Mouse (Mus musculus) granulocyte monocyte progenitor cell, adult 5-6 weeks (primary cell): ENCODE measurements around the gene Ankle1. TPM values are rescaled to one million over a fixed set of nuclear protein-coding genes. Genes with fewer than 3 reads are reported as not detected.

Source experiments
- ATAC-seq: replicated peaks from 2 replicates; pipeline ENCODE4 v1.8.0; 2016; ENCODE audit warnings: mild to moderate bottlenecking, moderate TSS enrichment, inconsistent platforms; ENCODE audit not compliant: poor library complexity, severe bottlenecking
- total RNA-seq, 2 experiments: library from RNA; stranded (forward) in 1 of 2; stranded (reverse) in 1 of 2; fragments of 200-712, 200-1000 nt in 1 of 2; fragments of >200 nt in 1 of 2; fragmentation: Nextera tagmentation in 1 of 2; gene quantifications; 2 replicates each; pipeline ENCODE4 v1.2.3; 2014 to 2017

The Ankle1 gene
- total RNA-seq (2014; fragmentation: Nextera tagmentation) (11.1 and 11.7 TPM in 2 replicates), total RNA-seq (2017) (11.3 and 12.4 TPM in 2 replicates)

GRCm38 (mm10) chr8:71405401-71406098, at the start of gene Ankle1:
Gene Ankle1 (plus strand): TSS chr8:71406010.
- peak; percentile 82 for ATAC-seq

- ATAC-seq, result 0 out of 2 replicates have a peak, but pooled peaks have one; percentile 15
Measured at GRCm38 (mm10) chr8:71358026-71358425, 47.8 kb upstream of the Ankle1 start.

- peak; percentile 55 for ATAC-seq
Measured at GRCm38 (mm10) chr8:71366771-71367528, 38.9 kb upstream of the Ankle1 start, which contains the start of gene Use1. Gene Use1 (plus strand): TSS chr8:71366848.

GRCm38 (mm10) chr8:71367529-71368176, 38.2 kb upstream of the Ankle1 start:
- peak; percentile 68; the same call in 1 of the 2 replicates for ATAC-seq

- no peak for ATAC-seq
Measured at GRCm38 (mm10) chr8:71368366-71368765, 37.4 kb upstream of the Ankle1 start.

GRCm38 (mm10) chr8:71369040-71369718, 36.6 kb upstream of the Ankle1 start:
- no peak for ATAC-seq

GRCm38 (mm10) chr8:71370711-71371235, 35.0 kb upstream of the Ankle1 start:
- ATAC-seq, result no peak

- peak; percentile 62 for ATAC-seq
Measured at GRCm38 (mm10) chr8:71371236-71371848, 34.5 kb upstream of the Ankle1 start, which contains the start of gene Ocel1. Gene Ocel1 (plus strand): TSS chr8:71371298.

GRCm38 (mm10) chr8:71372427-71372826, 33.4 kb upstream of the Ankle1 start:
- ATAC-seq, result no peak

- no peak for ATAC-seq
Measured at GRCm38 (mm10) chr8:71373000-71373399, 32.8 kb upstream of the Ankle1 start.

- ATAC-seq, result no peak
Measured at GRCm38 (mm10) chr8:71374616-71375206, 31.1 kb upstream of the Ankle1 start.

GRCm38 (mm10) chr8:71375581-71376422, 30.0 kb upstream of the Ankle1 start:
- peak; percentile 54 for ATAC-seq

GRCm38 (mm10) chr8:71376423-71377030, 29.3 kb upstream of the Ankle1 start:
- no peak for ATAC-seq

- no peak for ATAC-seq
Measured at GRCm38 (mm10) chr8:71379008-71379407, 26.8 kb upstream of the Ankle1 start.

GRCm38 (mm10) chr8:71379512-71380075, 26.2 kb upstream of the Ankle1 start:
- ATAC-seq, result no peak

- ATAC-seq, result no peak
Measured at GRCm38 (mm10) chr8:71380178-71381171, 25.3 kb upstream of the Ankle1 start.
